Mouse (Mus musculus) cerebellum, adult 2 months (tissue): ENCODE results near the gene Gm44805.

Source experiments
- CTCF ChIP-seq: fragments of 200-500 bp; IDR thresholded peaks from 2 replicates; pipeline ENCODE4 v1.5.1; 2011; ENCODE audit warnings: low read depth, mild to moderate bottlenecking, control low read depth, low read length, moderate library complexity, borderline replicate concordance; ENCODE audit not compliant: insufficient read depth
- POLR2A ChIP-seq: fragments of 200-500 bp; IDR thresholded peaks from 2 replicates; pipeline ENCODE4 v1.6.1; 2011; ENCODE audit warnings: low read length, control low read depth, borderline replicate concordance; ENCODE audit not compliant: insufficient read depth

GRCm38 (mm10) chr7:19702859-19703555 is 21.8 kb upstream of the Gm44805 start:
- TF ChIP-seq CTCF (no peak), POLR2A (no peak)
